Mouse (Mus musculus): ENCODE results near the gene Echdc1. TPM values are rescaled to one million over a fixed set of nuclear protein-coding genes. Genes with fewer than 3 reads are reported as not detected.
"Not testable (repeated sequence)": the region's sequence is repeated elsewhere in the genome, so short reads cannot be mapped to it uniquely, and the experiment has no call there.

Echdc1 gene
- 10 to 100 TPM; 32.8 to 35.3 TPM for total RNA-seq (2021)
- long read RNA-seq, transcript Echdc1-202 (6 exons, 1,845 nt), result minor isoform, 8 of 30 reads
- long read RNA-seq, transcript Echdc1-201 (6 exons, 3,856 nt), result major isoform, 17 of 30 reads
- long read RNA-seq, partial matches to known transcripts, result 0 of 30 reads
- long read RNA-seq, other reads (novel, unspliced or antisense), result 5 of 30 reads

DNA sequence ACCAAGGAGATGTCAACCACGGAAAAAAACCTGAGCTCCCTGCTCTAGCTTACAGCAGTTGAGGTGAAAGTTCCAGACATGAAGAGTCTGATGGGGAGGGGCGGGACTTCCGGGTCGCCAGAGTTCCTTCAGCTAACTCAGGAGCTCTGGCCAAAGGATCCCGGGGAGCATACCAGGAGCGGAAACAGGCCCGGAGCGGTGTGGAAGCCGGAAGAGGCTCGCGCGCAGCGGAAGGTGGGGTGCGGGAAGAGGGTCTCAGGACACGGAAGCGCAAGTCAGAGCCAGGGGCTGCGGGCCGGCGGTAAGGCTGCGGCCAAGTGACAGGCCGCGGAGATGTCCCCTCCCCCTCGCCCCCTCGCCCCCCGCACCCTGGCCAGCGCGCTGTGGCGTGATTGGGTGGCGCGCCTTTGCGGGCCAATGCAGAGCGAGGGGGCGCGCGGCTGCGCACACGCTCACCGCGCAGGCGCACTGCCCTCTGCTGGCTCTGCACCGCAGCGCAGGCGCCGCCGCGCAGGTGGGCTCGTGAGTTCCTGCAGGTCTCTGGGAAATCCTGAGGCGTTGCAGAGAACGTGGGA lies at the start of gene Echdc1:
Gene Echdc1 (plus strand): TSS at position 103 of the 575 bp plus-strand sequence.
- peak; percentile 72 to 88 for DNase-seq (ENCODE audit: low spot score in 2 of 2)

DNA sequence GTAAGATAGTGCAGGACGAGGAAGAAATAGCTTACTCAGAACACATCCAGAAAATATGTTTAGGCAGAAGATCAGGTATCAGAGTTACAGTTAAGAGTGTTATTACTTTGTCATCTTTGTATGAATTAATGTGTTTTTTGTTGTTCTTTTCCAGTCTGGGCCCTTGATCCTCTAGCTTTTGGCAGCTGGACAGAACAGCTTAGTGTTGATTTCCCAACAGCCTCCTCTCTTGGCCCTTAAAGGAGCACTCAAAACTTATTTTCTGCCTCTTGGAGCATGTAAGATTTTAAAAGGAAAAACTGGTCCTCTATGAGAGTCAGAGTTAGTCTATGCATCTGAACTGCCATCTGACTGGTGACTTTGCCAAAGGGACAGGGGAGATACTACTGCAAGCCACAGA lies 31.2 kb upstream of the Echdc1 start:
- no peak for DNase-seq (ENCODE audit: low spot score in 2 of 2)

DNA sequence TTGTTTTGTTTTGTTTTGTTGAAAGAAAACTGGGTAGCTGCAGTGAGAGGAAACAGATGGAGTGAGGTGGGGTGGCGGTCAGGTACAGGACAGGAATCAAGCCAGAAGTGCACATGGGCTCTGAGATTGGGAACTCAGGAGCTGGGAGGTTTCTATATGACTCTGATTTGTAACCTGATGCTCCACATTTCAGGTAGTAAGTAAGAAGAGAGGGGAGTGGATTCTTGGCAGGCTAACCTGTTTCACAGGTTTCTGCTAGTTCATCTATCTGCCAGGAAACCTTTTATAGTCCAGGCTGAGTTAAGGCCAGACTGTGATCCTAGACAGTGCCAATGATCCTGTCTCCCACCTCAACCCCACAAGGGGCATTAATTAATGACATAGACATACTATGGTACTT lies 27.2 kb upstream of the Echdc1 start:
- no peak for DNase-seq (ENCODE audit: low spot score in 2 of 2)

DNA sequence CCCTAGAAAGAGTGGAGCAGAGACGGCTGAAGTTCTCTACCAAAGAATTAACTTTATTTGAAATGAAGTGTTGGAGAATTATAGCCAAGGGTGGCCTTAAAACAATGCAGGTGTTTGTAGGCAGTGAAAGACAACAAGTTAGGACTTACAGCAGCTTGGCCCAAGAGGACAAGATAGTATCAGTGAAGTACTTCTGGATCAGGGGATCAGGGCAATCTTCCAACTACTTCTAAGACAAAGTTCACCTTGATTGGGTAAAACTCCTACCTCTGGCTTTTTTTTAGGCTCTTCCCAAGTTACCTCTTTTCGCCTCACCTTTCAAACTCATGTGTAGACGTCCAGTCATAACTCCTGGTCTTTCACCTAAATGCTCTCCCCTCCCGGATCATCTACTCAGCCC lies 10.7 kb upstream of the Echdc1 start:
- DNase-seq (ENCODE audit: low spot score in 2 of 2), result no peak

DNA sequence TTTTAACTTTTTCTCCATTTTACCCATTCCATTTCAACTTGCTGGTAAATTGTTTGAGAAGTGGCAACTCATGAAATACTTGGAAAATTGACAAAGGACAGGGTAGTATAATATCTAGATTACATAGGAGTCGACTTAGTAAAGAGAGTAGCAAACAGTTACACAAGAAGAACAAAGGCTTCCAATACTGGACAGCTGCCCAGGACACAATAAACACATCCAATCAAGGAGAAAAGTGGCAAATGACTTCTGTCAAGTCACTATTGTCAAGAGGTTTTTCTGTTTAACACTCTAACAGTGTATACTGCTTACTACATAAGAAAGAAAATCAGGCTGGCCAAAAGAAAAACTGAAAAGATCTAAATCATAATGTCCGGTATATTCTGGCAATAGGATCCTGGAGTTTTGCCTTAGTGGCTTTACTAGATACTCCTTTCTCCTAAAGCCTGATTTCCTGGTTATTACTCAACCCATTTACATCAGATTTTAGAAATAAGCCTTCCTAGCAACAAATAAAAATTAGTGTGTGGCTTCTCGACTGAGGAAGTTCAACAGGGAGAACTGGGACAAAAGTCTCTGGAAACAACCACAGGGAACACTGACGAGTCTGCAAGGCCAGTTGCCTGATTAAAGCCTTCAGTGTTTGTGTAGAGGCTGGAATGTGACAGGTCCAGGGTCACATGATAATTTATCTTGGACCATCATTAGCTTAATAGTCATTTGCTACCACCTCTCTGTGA lies 1.3 kb upstream of the Echdc1 start:
- no peak for DNase-seq (ENCODE audit: low spot score in 2 of 2)

DNA sequence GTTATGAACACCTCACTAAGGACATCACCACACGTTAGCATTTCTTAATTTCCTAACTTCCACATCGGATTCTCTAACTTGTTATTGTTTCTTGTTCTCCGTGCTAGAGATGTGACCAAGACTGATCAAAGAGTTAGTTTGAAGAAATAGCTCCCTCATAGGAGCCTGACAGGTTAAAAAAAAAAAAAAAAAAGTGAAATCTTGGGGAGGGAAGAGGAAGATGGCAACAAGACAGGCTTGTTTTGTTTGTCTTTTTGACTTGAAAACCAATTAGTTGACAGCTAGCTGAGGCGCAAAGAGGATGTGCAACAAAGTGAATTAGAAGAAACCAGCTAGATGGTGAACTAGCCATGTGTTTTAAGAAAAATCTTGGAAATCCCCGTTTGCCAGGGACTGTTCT lies 939 bp downstream of the Echdc1 start:
- no peak for DNase-seq (ENCODE audit: low spot score in 2 of 2)

DNA sequence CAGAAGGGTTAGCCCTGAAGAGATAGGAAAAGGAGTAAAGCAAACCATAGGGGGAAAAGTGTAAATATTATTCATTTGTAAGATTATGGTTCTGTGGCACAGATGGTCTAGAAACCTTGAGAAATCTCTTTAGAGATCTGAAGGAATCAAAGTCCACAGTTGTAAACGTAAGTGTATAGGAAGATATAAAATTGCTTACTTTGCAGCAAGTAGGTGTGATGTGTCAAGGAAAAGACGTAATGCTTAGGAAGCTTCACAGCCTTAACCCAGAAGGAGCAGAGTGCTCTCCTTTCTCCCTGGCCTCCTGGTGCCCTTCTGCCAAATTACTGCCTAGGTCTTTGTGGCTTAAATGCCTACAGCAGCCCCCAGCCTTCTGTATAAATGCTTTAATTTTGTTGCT lies 11.9 kb downstream of the Echdc1 start:
- DNase-seq (ENCODE audit: low spot score in 2 of 2), result no peak

DNA sequence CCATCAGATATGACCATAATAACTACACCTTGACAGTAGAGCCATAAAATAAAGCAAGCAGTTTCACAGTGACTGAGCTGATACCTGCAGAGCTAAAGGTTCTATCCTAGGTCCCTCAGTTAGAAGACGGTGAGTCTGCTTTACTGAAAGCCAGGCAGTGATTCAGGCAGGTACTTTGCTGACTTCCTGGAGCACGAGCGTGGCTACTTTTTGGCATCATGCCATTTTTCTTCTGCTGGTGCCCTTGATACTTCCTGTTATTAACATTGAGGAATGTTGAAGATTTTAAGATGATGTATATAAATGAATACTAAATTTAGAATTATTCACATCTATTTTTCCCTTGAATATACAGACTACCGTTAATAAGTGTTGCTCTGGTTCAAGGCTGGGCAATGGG lies 20.9 kb downstream of the Echdc1 start:
- DNase-seq (ENCODE audit: low spot score in 2 of 2), result no peak

DNA sequence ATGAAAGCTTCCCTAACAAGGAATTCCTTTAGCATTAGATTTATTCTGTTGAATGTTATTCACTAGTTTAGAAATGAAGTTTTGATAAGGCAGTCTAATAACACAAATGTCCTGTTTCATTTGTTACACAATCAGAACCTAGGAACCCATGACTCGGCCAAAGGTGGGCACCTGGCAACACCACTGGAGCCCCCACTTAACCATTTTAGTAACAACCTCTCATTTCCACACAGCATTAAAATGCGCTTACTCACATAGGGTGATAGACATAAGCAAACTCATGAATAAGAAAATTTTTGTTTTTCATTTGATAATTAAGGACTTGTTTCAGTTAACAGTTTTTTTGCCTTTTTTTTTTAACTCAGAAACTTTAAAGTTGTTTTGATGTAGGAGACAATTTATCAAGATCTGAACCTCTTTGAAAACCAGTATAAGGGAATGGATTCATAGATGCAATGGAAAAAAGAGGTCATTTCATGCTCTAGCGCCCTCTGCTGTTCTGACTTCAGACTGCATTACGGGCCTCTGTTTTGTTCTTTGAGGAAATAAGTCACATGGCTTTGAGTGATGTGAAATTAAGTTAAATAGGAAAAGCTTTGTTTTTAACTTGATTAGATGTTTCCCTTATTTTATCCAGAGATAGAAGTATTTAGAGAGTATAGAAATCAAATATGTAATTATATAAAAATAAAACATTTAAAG lies 25.5 kb downstream of the Echdc1 start:
- DNase-seq (ENCODE audit: low spot score in 2 of 2), result peak; percentile 38 to 87

DNA sequence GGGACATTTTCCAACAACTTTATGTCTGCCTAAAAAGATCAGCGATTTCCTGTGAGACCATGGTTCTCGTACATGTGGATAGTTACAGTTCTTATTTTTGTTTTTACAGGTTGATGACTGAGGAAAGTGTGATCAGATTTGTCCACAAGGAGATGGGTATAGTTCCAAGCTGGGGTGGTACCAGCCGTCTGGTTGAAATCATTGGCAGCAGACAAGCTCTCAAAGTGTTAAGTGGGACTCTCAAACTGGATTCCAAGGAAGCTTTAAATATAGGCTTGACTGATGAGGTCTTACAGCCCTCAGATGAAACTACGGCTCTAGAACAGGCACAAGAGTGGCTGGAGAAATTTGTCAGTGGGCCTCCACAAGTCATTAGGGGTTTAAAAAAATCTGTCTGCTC lies 31.3 kb downstream of the Echdc1 start:
- no peak for DNase-seq (ENCODE audit: low spot score in 2 of 2)

DNA sequence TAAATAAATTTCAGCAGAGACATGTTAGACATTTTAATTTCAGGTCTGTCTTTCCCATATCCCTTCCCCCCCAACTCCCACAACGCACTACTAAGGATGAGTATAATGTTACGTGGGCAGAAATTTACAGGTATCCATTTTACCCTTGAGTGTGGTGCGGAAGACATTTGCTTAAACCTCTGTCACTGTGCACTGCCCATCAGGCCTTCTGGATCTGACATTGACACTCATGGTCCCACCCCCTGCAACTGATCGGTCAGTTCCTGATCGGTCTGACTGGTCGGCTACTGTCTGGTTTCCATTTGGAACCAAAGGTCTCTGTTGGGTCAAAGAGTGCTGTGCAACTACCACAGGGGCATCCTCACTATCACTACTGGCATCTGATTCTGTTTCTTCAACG lies 33.7 kb downstream of the Echdc1 start:
- no peak for DNase-seq (ENCODE audit: low spot score in 2 of 2)

DNA sequence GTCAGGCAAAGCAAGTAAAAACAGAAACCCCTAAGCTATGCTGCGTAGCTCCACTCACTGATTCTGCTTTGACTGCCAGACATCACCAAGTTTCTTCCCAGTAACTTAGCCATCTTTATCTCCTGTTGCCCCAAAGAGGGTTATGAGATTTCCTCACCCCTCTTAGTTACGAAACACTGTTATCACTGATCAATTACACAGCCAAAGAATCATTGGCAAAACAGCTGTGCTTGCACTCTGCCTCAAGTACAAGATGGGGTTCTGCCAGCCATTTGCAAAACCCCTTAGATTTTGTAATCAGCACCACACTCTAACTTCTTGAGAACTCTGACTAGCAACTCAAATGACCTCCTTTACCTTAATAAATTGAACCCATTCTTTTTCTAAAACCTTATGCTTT lies 38.5 kb downstream of the Echdc1 start:
- no peak for DNase-seq (ENCODE audit: low spot score in 2 of 2)

DNA sequence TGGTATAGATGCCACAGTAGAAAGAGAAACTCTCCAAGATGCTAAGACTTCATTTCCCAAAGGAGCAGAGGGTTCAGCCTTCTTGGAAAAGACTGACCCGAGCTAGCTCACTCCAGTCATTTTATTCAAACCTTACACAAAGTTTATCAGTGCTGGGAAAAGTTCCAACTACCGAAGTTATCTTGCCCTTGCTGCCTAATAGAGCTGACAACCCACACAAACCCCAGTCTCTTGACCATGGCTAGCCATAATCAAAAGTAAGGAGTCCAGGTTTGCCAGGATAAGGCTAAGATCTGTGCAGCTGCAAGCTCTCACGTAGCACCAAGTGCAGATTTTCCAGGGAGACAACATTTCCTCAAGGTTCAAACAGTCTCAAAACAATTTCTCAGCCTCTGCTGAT lies 39.6 kb downstream of the Echdc1 start:
- no peak for DNase-seq (ENCODE audit: low spot score in 2 of 2)

DNA sequence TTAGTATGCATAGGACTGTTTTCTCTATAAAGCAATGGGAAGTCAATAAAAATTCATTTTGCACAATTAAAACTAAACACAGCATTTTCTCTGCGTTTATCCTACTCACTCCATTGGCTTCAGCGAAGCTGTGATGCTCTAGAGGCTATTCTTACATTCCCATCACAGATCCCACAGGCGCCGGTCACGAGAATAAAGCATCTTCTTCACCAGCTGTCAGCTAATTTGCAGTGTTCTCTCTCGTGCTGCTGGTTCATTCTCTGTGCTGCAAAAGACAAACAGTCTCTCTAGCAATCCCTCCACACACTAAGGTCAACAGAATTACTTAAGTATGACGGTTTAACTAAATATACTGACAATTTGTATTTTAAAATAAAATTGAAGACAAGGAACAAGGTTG lies 41.2 kb downstream of the Echdc1 start:
- DNase-seq (ENCODE audit: low spot score in 2 of 2), result peak; percentile 48 to 74

DNA sequence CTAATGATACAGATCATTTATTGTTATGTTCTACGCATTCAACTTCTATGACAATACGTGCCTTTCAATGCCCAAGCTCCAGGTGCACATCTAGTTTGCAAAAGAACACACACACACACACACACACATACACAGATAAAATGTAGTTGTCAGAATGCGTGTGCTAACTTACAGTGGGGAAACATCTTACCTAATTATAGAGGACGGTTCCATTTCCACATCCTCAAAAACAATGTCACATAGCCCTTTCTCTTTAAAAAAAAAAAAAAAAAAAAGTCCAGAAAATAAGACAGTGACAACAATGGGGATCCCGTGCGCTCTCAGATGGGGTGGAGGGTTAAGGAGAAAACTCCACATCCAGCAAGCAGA lies 48.1 kb downstream of the Echdc1 start:
- DNase-seq (ENCODE audit: low spot score in 2 of 2), result no peak

DNA sequence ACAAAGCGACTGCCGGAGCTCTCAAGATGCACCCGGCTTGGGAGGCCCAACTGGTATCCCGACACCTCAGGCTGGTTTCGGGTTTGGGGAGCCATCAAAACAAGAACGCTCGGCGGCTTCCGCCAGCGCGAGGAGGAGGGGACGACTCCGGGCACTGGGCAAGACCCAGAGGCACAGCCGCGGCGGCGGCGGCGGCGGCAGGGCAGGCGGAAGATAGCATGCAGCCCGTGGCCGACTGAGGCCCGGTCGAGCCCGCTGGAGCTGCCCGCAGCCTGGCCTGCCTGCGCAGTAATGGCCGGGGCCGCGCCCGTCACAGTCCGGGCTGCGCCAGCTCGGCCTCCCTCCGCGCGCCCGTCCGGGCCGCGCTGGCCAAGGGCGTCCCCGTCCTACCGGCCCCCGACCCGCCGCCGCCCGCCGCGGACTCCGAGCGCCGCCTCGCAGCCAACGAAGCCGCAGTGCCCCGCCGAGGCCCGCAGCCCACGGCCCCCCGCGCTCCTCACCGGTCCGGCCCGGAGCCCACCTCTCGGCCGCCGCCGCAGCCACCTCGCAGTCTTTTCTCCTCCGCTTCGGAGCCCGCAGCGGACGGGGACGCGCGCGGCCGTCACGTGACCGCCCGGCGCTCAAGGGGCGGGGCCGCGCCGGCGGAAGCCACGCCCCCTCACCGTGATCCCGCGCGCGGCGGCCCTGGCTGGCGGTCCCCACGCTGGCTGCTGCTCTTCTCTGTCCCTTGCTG lies 48.7 kb downstream of the Echdc1 start:
- DNase-seq (ENCODE audit: low spot score in 2 of 2), result peak; percentile 78 to 90

DNA sequence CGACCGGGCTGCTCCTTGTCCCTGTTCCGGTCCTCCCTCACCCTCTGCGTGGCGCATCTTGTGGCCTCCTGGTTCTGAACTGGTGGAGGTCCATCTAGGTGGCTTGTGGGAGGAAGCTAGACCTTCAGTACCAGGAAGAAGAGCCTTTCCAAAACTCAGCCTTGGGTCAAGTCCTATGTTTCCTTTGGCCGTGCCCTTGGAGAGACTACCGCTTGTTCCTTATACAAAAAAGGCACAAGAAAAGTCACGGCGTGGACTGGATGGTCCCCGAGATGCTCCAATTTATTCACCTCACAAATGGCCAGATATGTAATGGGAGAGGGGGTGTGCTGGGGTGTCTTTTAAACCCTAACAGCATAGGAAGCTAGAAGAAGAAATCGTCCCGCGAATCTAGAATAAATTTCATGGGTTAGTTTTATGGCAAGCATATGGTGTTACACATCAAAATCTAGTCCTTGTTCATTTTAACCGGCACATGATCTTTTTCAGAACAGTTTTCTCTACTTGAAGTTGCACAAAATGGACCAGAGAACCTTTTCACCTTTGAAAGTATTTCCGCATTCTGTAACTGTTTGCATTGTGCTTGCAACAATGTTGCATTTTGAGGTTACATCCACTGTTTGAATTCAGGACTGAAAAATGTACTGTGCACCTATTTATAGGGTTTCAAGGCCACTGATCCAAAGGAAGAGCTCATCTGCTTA lies 49.4 kb downstream of the Echdc1 start, which contains the start of gene Rnf146:
Gene Rnf146 (minus strand): TSS at position 246 of the 704 bp plus-strand sequence.
- DNase-seq (ENCODE audit: low spot score in 2 of 2), result no peak

DNA sequence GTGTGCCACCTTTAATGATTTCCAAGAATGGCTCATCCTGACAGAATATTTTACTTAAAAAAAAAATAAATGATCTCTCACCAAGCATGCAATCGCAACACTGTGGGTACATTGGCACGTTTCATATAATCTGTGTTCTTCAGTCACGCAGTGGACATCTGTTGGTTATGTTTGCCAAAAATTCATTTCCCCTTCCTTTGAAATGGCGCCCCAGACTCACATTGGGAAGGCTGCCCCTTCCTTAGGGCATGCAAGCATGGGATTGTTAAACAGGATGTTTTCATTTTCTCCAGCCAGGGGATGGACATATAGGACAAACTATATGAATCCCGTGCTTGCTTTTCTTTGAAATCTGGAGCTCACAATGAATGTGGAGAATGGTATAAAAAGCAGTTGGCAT lies 61.1 kb downstream of the Echdc1 start:
- DNase-seq (ENCODE audit: low spot score in 2 of 2), result peak in 1 of 2 experiments; percentile 42

DNA sequence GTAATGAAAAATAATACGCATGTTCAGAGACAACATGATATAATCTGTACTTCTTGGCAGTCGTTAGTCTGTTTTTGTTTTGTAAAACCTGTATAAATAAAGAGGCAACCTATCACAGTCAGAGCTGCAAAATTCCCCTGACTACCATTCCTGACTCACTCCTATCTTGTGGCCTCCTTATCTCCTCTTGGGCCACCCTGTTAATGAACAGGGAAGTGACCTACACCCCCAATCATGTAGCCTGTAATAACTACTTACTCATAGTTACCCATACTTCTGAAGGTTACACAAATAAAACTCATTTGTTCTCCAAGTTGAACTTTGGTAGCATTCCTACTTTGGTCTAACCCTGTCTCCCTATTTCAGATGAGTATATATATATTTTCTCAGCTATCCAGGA lies 68.6 kb downstream of the Echdc1 start:
- no peak for DNase-seq (ENCODE audit: low spot score in 2 of 2)

DNA sequence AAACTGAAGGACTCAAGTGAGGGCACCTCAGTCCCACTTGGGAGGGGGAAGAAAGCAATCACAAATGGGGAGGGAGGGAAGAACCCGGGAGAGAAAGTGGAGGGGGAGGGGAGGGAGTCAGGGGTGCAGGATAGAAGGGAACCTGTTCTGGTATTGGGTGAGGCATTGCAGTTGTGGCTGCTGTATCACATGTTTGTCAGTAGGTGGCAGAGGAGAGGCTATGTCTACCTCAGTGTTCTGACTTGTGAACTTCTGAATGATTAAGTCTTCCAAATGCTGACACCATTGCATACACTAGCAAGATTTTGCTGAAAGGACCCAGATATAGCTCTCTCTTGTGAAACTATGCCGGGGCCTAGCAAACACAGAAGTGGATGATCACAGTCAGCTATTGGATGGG lies 81.9 kb downstream of the Echdc1 start:
- DNase-seq (ENCODE audit: low spot score in 2 of 2), result not testable (repeated sequence)
